Mouse (Mus musculus): ENCODE data around the gene Daglb.

- TF ChIP-seq CTCF (IDR thresholded peaks at IDR 0.05; ENCODE audit: extremely low read depth, insufficient read depth, insufficient read length, insufficient replicate concordance), result no peak
- no peak for TF ChIP-seq POLR2A (IDR thresholded peaks at IDR 0.05; ENCODE audit: low read depth, low read length)
Observed at GRCm38 (mm10) chr5:143477901-143478300, 13.5 kb downstream of the Daglb start.
